Mouse (Mus musculus) lung, postnatal 14 days (tissue): ENCODE measurements around the gene Utp4.
A peak's percentile ranks its signal among the peaks of the same experiment; 100 is the strongest.

ENCODE experiments used
- DNase-seq: peaks from one replicate; pipeline ENCODE4 v3.0.0; 2021

Utp4 gene

DNA sequence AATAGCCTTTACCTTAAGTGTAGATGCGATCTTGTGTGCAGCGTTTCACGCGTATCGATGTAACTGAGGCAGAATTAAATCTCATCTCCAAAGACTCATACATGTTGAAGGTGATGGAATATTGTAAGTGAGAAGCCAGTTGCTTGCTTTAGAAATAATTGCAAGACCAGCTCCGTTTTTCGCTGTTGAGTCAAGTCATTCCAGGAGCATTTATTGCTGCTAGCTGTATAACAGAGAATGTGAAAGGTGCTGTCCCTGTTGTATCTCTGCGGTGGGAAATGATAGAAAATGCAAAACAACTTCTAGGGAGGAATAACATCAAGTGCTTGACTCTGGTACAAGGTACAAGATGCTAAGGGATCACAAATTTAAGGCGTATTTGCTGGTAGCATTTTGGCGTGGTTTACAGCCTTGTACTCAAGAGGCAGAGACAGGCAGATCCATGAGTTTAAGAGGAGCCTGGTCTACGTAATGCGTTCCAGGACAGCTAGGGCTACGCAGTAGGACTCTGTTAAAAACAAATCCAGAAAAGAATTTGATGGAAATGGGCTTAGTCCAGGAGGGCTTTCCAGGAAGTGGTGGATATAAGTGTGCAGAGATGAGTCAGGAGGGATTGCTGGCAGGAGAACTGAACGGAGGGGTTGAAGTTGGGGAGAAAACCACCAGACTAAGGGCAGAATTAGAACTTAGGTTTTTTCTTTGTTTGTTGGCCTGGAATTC, 43.8 kb downstream of the Utp4 start:
- DNase-seq = no peak

DNA sequence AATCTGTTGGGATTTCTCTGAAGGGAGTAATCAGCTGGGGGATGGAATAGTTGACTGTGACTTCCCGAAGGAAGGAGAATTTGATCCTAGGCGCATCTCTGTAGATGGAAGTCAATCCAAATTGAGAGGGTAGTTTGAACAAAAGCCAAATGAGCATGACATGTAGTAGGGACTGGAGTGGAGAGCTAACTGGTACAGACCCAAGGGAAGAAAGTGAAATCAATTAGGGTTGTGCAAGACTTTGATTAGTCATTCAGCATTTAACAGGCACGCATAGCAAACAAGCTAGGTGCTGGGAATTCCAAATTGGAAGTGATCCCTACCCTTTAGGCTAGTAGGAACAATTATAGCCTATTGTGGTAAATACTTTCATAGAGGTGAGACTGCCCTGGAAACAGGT, 48.4 kb downstream of the Utp4 start:
- no peak for DNase-seq

GRCm38 (mm10) chr8:106943874-106944418, 50.5 kb downstream of the Utp4 start:
- DNase-seq = no peak

- DNase-seq = peak; percentile 35
Observed at GRCm38 (mm10) chr8:106944756-106945155, 51.3 kb downstream of the Utp4 start.

DNA sequence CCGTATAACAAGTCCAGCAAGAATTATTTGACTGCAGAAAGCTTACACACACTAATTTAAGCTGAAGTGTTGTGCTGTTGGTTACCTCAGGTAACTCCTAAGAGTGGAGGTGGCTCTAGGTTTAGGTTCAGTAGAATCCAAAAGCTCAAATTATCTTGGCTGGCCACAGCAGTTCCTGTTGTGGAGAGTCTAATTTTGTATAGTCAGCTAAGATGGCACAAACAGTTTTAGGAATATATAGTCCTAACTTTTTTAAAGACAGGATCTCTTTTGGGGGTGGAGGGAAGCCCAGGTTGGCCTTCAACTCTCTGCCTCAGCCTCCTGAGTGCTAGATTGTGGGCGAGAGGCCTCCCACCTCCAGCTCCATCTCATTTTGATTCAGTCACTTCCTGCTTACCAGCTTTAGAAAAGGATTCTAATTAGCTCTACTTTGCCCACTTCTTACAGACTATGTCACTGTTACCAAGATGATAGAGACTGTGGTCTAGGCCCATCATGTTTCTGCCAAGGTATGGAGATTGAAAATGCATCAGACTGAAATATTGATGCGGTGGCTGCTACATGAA, 55.3 kb downstream of the Utp4 start:
- DNase-seq = no peak

GRCm38 (mm10) chr8:106951707-106952106, 58.3 kb downstream of the Utp4 start:
- DNase-seq = no peak

DNA sequence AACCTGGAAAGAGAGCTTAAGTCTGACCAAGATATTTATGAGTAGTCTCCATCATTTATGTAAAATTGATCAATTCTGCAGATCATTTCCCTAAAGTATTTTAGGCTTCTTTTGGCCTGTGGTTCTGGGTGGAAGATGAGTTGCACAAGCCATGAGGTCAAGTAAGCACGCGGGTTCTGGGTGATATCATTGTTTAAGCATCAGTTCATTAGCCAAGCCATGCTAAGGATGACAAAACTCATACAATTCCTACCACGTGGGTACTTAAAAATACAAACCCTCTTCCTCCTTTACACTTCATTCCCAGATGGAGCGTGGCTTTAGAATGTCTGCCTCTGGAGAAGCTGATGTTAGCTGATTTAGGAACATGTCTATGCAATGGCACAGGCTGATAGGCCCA, 60.1 kb downstream of the Utp4 start:
- no peak for DNase-seq

GRCm38 (mm10) chr8:106957086-106957485, 63.6 kb downstream of the Utp4 start:
- no peak for DNase-seq

- no peak for DNase-seq
Observed at GRCm38 (mm10) chr8:106958212-106958611, 64.8 kb downstream of the Utp4 start.

GRCm38 (mm10) chr8:106959626-106960025, 66.2 kb downstream of the Utp4 start:
- no peak for DNase-seq

GRCm38 (mm10) chr8:106962322-106962721, 68.9 kb downstream of the Utp4 start:
- no peak for DNase-seq

DNA sequence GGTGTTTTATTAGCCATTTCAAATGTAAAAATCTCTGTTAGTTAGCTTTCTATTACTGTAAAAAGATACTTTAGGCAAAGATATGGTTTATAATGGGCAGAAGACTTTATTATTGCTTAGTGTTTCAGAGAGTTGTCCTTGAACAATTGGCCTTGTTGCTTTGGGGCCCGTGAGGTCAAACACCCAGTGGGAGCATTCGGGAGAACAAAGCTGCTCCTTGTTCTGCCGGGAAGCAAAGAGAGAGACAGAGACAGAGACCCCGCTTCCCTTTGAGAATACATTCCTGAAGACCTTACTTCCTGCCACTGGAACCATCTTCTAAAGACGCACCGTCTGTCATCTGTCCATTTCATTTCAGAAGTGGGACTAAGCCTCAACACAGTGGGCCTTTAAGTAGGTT, 69.9 kb downstream of the Utp4 start:
- DNase-seq = no peak

GRCm38 (mm10) chr8:106964573-106964972, 71.1 kb downstream of the Utp4 start:
- no peak for DNase-seq

GRCm38 (mm10) chr8:106969964-106970363, 76.5 kb downstream of the Utp4 start:
- DNase-seq = no peak

DNA sequence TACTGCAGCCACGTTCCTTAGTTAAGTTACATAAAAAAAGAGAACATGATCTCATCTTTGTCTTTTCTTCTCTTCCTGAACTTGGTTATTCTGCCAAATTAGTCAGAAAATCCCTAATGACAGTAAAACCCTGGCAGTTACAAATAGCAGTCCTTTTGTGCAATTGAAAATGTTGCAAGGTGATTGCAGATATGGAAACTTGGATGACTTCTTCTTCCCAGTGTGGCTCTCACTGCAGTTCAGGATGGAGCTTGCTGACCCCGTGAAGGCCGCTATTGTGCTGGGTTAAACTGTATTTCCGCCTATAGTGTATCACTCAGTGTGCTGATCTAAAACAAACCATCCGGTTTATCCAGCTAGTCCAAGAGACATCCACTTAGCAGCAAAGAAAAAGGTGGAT, 78.5 kb downstream of the Utp4 start:
- DNase-seq = peak; percentile 38
